Mouse (Mus musculus): ENCODE measurements around the gene Ube2c. TPM values are rescaled to one million over a fixed set of nuclear protein-coding genes. Genes with fewer than 3 reads are reported as not detected.

Ube2c gene
- 1 to 10 TPM; 1.2 to 1.7 TPM for total RNA-seq (2021)
- long read RNA-seq, experiment 1: 0 reads
- long read RNA-seq, experiment 2, partial matches to known transcripts: 0 of 1 reads
- long read RNA-seq, experiment 2, other reads (novel, unspliced or antisense): 1 of 1 reads

GRCm38 (mm10) chr2:164769258-164770037 is at the start of gene Ube2c:
Gene Ube2c, plus strand, starts transcription at chr2:164769898.
- peak; percentile 99 for DNase-seq

GRCm38 (mm10) chr2:164723276-164723675 is 46.4 kb upstream of the Ube2c start:
- no peak for DNase-seq

- no peak for DNase-seq
These were observed 43.6 kb upstream of the Ube2c start for GRCm38 (mm10) chr2:164725895-164726619.

GRCm38 (mm10) chr2:164731719-164732118 is 38.0 kb upstream of the Ube2c start:
- DNase-seq: no peak

- no peak for DNase-seq
These were observed 36.4 kb upstream of the Ube2c start for GRCm38 (mm10) chr2:164733259-164733658.

GRCm38 (mm10) chr2:164734839-164735238 is 34.9 kb upstream of the Ube2c start:
- no peak for DNase-seq

GRCm38 (mm10) chr2:164735446-164735845 is 34.3 kb upstream of the Ube2c start:
- no peak for DNase-seq

- no peak for DNase-seq
These were observed 32.2 kb upstream of the Ube2c start for GRCm38 (mm10) chr2:164737377-164738090.

- DNase-seq: no peak
These were observed 29.8 kb upstream of the Ube2c start for GRCm38 (mm10) chr2:164739876-164740275.

GRCm38 (mm10) chr2:164744987-164745386 is 24.7 kb upstream of the Ube2c start:
- DNase-seq: no peak

GRCm38 (mm10) chr2:164745843-164746479 is 23.7 kb upstream of the Ube2c start, which contains the start of the genes Wfdc3 and Dnttip1:
Gene Wfdc3, minus strand, starts transcription at chr2:164745931.
Gene Dnttip1, plus strand, starts transcription at chr2:164745983.
- DNase-seq: peak; percentile 89

- no peak for DNase-seq
These were observed 23.0 kb upstream of the Ube2c start for GRCm38 (mm10) chr2:164746693-164747092.

- DNase-seq: no peak
These were observed 21.5 kb upstream of the Ube2c start for GRCm38 (mm10) chr2:164748191-164748590.

GRCm38 (mm10) chr2:164748991-164749390 is 20.7 kb upstream of the Ube2c start:
- DNase-seq: no peak

- no peak for DNase-seq
These were observed 17.2 kb upstream of the Ube2c start for GRCm38 (mm10) chr2:164752454-164752853.

GRCm38 (mm10) chr2:164754105-164754504 is 15.6 kb upstream of the Ube2c start:
- no peak for DNase-seq

- DNase-seq: peak; percentile 50
These were observed 14.9 kb upstream of the Ube2c start for GRCm38 (mm10) chr2:164754800-164755199.

- no peak for DNase-seq
These were observed 11.9 kb upstream of the Ube2c start for GRCm38 (mm10) chr2:164757841-164758240.

- DNase-seq: no peak
These were observed 11.0 kb upstream of the Ube2c start for GRCm38 (mm10) chr2:164758692-164759091.

GRCm38 (mm10) chr2:164760059-164760833 is 9.5 kb upstream of the Ube2c start:
- DNase-seq: no peak

GRCm38 (mm10) chr2:164761502-164761901 is 8.2 kb upstream of the Ube2c start:
- no peak for DNase-seq
